ENCODE assay signal across 8 mouse cellular contexts in genomic region chr7:30325364-30325763, GRCm38 (mm10). TPM values are rescaled to one million over a fixed set of nuclear protein-coding genes. Genes with fewer than 3 reads are reported as not detected.
DNase-seq lines count a peak whose midpoint lies in the region; TF ChIP-seq lines count a peak whose summit lies in the region.

No protein-coding gene starts in this region.

- no peak overlapping the region for H3K4me3 ChIP-seq in left cerebral cortex, adult 2 months

- intact Hi-C loops in left cerebral cortex, adult 2 months (cut with DNase I) = no loop called here
- intact Hi-C loops in left cerebral cortex, postnatal 25 days (cut with DNase I) = no loop called here

- peak; percentile 45 for TF ChIP-seq CTCF in left cerebral cortex, adult 2 months (IDR thresholded peaks at IDR 0.05)

- peak; percentile 63 for DNase-seq in adrenal gland, postnatal 10 days
- DNase-seq in adrenal gland, postnatal 4 days (ENCODE audit: low spot score in 2 of 2) = no peak
- DNase-seq in left cerebral cortex, adult 2 months (ENCODE audit: extremely low spot score in 1 of 2, low spot score in 2 of 2) = no peak
- no peak for DNase-seq in left cerebral cortex, postnatal 25 days (ENCODE audit: low spot score in 2 of 2)
- peak; percentile 68 to 79 for DNase-seq in cerebellum, postnatal 10 days
- peak; percentile 27 for DNase-seq in lung, postnatal 25 days (ENCODE audit: low spot score)
- DNase-seq in thymus, postnatal 14 days = peak; percentile 76
- DNase-seq in urinary bladder, postnatal 10 days (ENCODE audit: low spot score) = no peak

- no peak overlapping the region for H3K27ac ChIP-seq in left cerebral cortex, adult 2 months

RNA-seq across cellular contexts. Expression of gene Sdhaf1, which starts 1.7 kb away (rescaled TPM):
- total RNA-seq in adrenal gland, postnatal 10 days (2021) = 10 to 100 TPM; 17.9 to 19.7 TPM
- 10 to 100 TPM; 12.4 to 15.0 TPM for total RNA-seq in adrenal gland, postnatal 4 days (2021)
- total RNA-seq in left cerebral cortex, adult 2 months (2021) = 1 to 10 TPM; 7.0 to 8.0 TPM
- 1 to 10 TPM; 7.2 to 7.8 TPM for total RNA-seq in left cerebral cortex, postnatal 25 days (2021)

RNA-seq across cellular contexts. Expression of gene E130208F15Rik, which starts 3.8 kb away (rescaled TPM):
- 1 to 10 TPM; 2.8 TPM for total RNA-seq in adrenal gland, postnatal 10 days (2021)
- total RNA-seq in adrenal gland, postnatal 4 days (2021) = 1 to 10 TPM; 1.4 to 1.7 TPM
- under 1 TPM in 1 of 2 experiments, not detected in 1; 0.66 TPM for total RNA-seq in left cerebral cortex, adult 2 months (2021)
- under 1 TPM; 0.32 to 0.55 TPM for total RNA-seq in left cerebral cortex, postnatal 25 days (2021)

RNA-seq across cellular contexts. Expression of gene Syne4, which starts 10.8 kb away (rescaled TPM):
- 10 to 100 TPM; 17.6 to 22.3 TPM for total RNA-seq in adrenal gland, postnatal 10 days (2021)
- 10 to 100 TPM; 40.1 to 60.6 TPM for total RNA-seq in adrenal gland, postnatal 4 days (2021)
- 10 to 100 TPM in 1 of 2 experiments, 1 to 10 TPM in 1; 8.8 to 19.2 TPM for total RNA-seq in left cerebral cortex, adult 2 months (2021)
- 1 to 10 TPM; 8.4 to 8.7 TPM for total RNA-seq in left cerebral cortex, postnatal 25 days (2021)

RNA-seq across cellular contexts. Expression of gene Alkbh6, which starts 16.8 kb away (rescaled TPM):
- total RNA-seq in adrenal gland, postnatal 10 days (2021) = 10 to 100 TPM; 46.8 to 49.0 TPM
- total RNA-seq in adrenal gland, postnatal 4 days (2021) = 10 to 100 TPM; 58.1 to 59.4 TPM
- 10 to 100 TPM; 65.7 to 71.4 TPM for total RNA-seq in left cerebral cortex, adult 2 months (2021)
- 10 to 100 TPM; 63.6 to 64.4 TPM for total RNA-seq in left cerebral cortex, postnatal 25 days (2021)

RNA-seq across cellular contexts. Expression of gene Clip3, which starts 33.8 kb away (rescaled TPM):
- 10 to 100 TPM; 31.6 to 36.5 TPM for total RNA-seq in adrenal gland, postnatal 10 days (2021)
- 10 to 100 TPM; 50.8 to 59.8 TPM for total RNA-seq in adrenal gland, postnatal 4 days (2021)
- 100 to 1,000 TPM; 488 to 492 TPM for total RNA-seq in left cerebral cortex, adult 2 months (2021)
- total RNA-seq in left cerebral cortex, postnatal 25 days (2021) = 100 to 1,000 TPM; 467 to 489 TPM

Comparison
In these comparisons a context has a peak if more than half of its experiments do, and no peak if none do; other contexts are left out.
1. DNase-seq: peak in adrenal gland, postnatal 10 days (single experiment), cerebellum, postnatal 10 days (2 of 2), lung, postnatal 25 days (single experiment) and thymus, postnatal 14 days (single experiment); none in adrenal gland, postnatal 4 days (0 of 2), left cerebral cortex, adult 2 months (0 of 2), left cerebral cortex, postnatal 25 days (0 of 2) and urinary bladder, postnatal 10 days (single experiment).